Mouse (Mus musculus) ovary, postnatal 36 days (tissue): ENCODE measurements at regions not wholly inside any gene's neighbourhood (a gene's known extent, or its start where the extent isn't known, plus 50 kb on each side); places are given as distances from the start of the nearest gene placed in this dataset.

Source experiments
- DNase-seq: peaks from one replicate; pipeline ENCODE4 v3.0.0; 2022; ENCODE audit warnings: low spot score, mixed read lengths

DNA sequence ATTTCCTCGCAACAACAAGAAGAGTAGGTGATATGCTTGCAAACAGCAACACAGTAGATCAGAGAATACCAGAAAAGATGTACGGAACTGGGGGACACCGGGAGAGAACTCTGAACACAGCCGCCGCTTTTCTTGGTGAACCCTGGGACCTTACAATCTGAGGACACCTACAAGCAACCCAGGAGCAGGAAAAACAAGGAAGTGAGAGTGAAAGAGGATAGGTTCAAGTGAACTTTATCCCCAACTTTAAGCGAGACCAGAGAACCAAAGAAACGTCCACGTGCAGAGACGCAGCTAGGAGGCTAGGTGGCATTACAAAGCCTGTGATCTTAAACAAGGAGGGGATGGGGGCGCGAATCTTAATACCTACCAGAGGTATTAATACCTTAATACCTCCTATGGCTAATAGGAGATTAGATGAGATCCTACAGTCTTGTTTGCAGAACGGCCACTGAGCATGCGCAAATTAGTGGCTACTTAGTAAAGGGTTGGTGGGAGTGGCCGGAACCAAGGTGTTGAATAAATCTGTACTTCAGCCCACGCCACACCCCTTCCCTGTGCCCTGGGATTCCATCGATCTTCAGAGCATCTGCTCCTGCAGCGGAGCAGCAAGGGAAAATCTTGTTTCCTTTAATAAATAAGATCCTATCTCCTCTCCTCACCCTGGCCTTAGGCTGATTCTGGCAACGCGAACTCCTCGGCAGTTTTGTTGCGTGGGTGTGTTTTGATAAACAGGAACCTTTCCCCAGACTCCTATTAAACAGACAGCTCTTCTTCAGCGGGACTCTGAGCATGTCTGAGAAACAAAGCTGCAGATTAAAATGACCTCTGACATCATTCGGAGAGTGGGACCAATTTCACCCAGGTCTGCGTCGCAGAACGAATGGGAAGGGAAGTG lies 64.6 kb upstream of the Cdh5 start:
- no peak for DNase-seq

DNA sequence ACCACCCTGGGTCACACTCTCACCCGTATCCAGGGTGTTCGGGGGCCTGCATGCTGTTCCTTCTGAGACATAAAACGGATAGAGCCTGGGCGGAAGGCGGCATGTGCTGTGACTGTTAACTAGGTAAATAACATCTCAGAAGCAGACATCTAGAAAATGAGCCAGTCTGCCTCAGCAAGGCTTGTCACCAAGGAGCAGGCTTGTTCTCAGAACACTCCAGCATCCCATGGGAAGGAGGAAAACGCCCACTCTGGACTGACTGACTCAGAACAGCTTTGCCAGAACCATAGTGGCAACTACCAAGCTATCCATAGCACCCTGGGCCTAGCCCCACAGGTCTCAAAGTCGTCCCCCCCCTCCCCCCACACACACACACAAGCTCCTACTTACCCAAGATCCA lies 63.8 kb upstream of the Cdh5 start:
- no peak for DNase-seq

DNA sequence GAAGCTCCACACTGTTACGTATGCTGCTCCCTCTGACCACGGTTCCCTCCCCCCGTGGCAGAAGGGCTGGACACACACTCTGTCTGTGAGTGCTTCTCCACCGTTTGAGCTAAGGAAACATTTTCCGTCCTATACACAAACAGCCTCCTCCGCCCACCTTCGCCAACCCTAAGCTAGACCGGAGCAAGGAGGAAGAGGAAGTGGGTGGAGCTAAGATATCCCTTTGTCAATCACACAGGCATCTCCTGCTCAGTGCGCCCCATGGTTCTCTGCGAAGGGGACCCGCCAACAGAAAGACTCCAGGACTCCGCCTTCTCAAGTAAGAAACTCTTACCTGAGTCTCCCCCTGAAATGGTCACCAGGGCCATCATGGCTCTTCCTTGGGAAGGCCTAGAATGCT lies 61.9 kb upstream of the Cdh5 start:
- no peak for DNase-seq

DNA sequence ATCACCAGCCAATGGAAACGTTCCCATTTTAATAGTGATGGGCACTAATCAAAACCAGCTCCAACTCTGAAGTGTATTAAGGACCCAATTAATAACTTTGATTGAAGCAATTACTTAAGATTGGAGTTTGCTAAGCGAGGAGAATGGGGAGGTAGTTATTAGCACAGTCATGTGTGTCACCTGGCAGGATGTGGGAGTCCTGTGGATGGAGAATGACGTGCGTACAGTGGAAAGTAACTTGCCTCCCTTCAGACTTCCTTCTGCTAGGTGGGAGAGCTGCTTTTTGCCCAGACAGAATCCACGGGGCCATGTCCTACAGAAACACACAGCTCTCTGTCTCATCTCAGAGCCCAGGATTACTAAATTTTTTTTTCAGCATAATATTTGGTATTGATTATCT lies 59.9 kb upstream of the Cdh5 start:
- no peak for DNase-seq

DNA sequence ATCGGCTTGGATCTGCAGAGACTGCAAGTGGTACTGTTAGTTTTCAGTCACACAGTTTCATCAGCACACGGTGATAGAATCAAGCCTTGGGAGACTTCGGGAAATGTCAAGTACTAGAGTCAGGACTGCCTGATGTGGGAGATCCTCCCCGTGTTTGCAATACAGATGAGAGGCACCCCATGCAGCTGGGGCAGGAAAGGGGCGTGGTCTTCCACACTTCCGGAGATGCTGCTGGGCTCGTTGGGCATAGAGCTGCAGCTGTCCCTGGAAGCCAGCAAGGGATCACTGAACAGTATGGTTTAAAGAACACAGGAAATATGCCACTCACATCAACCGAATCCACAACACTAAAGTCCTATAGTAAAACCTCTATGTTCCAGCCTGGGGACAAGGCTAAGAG lies 59.0 kb upstream of the Cdh5 start:
- no peak for DNase-seq

DNA sequence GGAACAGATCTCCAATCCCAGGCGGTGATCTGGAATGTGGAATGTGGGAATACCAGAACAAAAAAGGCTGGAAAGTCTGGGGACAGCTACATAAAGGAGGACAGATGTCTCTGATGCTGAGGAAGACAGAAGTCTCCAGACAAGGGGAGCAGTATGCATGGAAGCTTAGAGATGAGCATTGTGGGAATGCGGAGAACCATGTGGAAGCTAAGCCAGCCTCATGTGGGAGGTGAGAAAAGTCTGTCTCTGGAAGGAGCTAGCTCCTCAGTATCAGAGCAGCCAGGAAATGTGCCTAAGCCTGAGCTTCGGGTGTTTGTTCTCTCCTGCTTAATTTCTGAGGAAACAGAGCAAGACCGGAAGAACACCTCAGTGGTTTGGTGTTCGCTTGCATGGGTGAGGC lies 53.4 kb upstream of the Cdh5 start:
- DNase-seq, result no peak

DNA sequence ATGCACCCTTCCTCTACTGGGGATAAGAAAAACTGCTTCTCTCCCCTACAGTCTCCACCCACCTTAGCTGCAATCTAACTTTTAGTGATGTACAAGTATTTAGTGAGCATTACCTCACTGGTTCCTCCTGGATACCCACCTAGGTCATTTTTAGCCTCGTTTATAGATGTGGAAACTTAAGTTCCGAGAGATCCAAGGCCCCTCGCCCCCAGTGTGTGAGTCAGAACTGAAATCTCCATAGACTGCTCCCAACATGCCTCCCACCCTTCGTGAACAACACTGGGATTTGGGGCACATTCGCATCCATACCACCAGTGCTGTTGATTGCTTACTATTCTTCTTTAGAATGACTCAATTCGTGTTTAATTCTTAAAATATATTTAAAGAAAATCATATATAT lies 52.2 kb upstream of the Cdh5 start:
- DNase-seq, result no peak

DNA sequence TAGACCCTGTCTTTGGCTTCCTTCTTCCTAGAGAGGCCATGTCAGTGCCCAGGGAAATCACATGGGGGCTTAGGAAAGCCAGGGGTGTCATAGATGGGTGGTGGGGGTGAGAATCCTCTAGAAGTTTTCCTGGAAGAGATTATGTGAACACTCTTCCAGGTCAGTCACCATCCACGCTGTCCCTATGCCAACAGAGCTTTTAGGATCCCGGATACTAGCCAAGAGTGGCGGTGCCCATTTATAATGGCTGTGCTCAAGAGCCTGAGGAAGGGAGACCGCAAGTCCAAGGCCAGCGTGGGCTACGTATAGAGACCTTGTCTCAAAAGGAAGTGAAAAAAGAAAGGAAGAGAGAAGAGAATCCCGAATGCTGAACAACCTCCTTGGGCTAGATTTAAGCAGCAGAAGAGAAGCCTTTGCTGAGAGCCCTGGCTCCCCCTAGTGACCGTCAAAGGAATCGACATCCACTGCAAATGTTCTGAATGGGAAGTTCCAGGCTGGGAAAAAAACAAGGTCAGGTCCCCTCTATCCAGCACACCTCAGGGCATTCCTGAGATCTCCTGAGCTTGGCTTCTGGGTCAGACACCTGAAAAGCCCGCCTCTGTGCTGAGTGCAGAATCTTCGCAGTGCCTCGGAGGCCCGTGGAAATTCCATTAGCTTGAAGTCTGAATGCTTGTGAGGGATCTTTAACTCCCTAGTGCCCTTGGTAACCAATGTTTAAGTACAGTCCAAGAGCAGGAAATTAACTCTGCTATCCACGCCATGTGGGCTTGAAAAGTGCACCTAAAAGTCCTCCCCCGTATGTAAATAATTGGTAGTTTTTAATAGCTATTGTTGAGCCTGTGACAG lies 50.5 kb upstream of the Cdh5 start:
- DNase-seq, result peak; percentile 49

DNA sequence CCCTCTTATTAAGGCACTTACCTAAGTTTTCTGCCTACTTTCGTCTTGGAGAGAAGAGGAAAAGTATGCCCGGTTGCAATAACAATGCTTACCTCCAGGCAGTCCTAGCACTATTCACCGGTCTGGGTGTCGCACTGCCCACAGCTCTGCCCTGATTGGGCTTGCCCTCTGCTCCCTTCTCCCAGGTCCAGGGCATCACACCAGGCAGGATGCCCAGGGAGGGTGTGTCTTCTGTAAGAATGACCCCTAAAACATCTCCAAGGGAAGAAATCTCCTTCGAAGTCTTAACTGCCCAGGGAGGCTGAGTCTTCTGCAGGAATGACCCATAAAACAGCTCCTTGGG lies 49.9 kb upstream of the Cdh5 start:
- no peak for DNase-seq
